Mouse (Mus musculus) layer of hippocampus, adult 18-20 months (tissue): ENCODE results near the gene Aco2. TPM values are rescaled to one million over a fixed set of nuclear protein-coding genes. Genes with fewer than 3 reads are reported as not detected.
A peak's percentile ranks its signal among the peaks of the same experiment; 100 is the strongest.
"Not testable (repeated sequence)": the region's sequence is repeated elsewhere in the genome, so short reads cannot be mapped to it uniquely, and the experiment has no call there.

Experiments used
- DNase-seq, 2 experiments: peaks; one replicate each; pipeline ENCODE4 v3.0.0; 2022; ENCODE audit warnings: low spot score in 2 of 2
- total RNA-seq, 2 experiments: library from RNA; stranded (reverse); gene quantifications; 2 replicates each; pipeline ENCODE4 v1.2.3; 2021

Gene Aco2
- total RNA-seq, 2 experiments from 2014 or later = 452 to 460 TPM

DNA sequence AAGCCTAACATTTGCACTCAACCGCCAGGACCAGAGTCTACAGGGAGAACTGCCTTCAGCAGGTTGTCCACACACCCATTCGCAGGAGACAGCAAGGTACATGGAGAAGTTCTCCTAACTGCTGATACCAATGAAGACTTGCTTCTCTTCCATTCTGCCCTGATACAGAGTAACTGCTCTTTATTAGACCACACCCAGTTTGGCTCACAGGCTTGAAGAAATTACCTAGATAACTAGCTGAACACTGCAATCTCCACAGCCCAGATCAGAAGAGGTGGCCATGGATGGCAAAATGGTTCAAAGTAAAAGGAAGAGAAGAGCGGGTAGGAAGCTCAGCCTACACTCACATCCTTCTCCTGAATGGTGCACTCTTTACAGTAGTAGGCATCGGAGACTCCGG is 2.1 kb upstream of the Aco2 start:
- DNase-seq = no peak

DNA sequence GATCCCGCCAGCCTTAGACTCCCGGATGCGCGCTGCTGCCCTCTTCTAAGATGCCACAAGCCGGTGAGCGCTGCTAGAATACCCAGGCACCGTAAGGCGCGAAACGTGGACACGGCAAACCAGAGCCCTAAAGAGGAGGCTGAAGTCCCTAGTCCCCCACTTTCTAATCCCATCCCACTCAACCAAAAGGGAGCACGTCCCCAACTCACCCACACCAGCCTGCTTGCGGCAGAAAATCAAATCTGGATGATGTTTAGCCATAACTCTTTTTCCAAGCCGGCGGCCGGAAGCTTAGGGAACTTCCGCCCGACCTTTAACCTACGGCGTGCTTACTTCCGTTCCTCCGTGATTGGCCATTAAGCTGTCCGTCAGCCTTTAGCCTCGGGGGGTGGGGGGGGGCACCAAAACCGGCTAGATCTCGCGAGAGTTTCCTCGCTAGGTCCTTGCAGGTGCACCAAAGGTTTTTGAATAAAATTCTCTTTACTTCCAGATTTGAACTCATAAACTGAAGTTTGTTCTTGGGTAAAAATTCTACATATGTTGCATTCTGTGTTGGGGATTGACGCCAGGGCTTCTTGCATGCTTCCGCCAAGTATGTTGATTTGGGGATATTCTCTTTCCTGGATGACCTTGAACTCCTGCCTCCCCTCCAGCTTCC is 376 bp upstream of the Aco2 start, which contains the start of gene Phf5a:
Gene Phf5a (minus strand): TSS at position 308 of the 658 bp plus-strand sequence.
- peak; percentile 70 to 91 for DNase-seq

DNA sequence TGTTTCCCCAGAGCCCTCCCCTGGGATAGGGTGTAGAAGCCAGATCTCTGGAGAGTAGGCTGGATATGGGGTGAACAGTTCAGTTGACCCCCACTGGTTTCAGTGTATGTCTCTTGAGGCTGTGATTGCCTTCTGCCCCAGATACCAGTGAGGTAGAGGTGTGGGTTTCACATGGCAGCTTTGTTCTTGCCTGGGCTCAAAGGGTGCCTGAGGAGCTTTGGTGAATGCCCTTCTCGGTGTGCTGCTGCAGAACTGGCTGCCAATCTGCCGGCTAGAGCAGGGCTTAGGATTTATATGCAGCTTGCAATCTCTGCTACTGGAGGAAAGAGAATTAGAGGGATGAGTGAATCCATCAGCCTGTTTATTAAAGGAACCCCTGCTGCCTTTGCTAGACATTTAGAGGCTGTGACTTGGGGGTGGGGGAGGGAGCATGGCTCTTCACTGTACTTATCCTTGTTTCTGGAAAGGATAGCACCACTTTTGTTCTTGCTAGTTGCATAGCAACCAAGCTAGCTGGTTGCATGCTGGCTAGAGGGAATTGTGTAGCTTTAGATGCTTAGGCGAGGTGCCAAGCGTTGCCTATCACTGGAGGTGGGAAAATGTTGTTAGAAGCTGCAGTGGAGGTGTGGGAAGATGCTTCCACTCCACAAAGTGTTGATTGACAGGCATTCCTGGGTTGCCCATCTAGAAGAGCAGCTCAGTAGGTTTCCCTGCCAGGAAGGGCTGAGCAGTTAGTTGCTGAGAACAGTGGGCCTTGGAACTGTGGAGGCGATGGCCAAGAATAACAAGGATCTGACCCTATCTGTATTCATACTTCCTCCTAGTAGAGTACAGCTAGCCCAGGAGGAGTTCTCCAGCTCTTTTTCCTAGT is 7.7 kb downstream of the Aco2 start:
- peak; percentile 79 to 89 for DNase-seq

DNA sequence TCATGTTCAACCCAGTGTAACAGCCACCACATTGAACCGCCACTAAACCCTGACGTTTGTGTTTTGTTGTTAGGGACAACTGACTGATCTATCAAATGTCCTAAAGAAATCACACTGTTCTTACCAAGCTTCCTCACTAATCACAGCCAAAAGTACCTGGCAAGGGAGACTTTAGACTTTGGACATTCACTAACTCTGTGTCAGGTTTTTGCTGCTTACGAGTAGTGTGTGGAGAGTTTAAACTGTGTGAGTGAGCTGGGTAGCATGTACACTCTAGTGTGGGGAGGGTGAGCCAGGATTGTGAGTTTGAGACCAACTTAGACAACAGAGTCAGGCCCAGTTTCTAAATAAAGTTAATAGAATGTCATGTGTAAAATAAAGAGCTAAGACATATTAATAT is 10.2 kb downstream of the Aco2 start:
- DNase-seq = no peak

DNA sequence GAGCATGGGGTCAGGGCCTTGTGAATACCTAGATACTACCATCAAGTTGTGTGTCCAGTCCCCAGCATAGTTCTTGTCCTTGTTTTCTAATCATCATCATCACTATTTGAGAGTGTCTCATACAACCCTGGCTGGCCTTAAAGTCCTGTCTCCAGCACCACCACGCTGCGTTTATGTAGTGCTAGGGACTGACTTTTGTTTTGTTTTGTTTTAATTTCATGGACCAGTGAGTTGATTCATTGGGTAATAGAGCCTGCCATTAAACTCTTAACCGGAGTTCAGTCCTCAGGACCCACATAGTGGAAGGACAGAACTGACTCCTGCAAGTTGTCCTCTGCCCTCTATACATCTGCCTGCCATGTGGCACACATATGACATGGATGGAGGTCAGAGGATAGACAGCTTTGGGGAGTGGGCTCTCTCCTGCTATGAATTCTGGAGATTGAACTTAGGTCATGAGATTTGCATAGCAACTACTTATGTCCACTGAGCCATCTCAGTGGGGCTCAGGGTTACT is 13.4 kb downstream of the Aco2 start:
- DNase-seq = no peak

DNA sequence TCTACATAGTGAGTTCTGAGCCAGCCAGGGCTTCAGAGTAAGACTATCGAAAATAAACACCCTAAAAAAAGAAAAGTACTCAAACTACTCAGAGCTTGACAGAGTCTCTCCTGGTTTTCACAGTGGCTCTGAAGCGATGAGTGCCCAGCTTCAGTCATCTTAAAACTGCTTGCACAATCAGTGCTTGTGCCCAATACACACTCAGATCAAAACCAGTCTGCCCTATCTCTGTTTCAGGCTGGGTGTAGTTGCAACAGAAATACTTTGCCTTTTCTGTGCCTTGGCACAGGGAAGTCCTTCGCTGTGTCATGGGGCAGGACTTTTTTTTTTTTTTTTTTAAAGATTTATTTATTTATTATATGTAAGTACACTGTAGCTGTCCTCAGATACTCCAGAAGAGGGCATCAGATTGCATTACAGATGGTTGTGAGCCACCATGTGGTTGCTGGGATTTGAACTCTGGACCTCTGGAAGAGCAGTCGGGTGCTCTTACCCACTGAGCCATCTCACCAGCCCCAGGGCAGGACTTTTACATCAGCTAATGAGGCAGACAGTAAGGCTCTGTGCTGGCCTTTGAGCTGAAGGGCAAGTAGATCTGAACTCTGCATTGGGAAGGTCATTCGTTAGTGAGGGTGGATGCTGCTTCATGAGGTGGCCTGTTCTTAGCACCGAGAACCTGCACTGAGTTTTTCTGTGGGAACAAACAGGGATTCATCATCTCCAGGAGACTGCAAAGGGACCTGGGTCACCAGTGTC is 14.9 kb downstream of the Aco2 start:
- DNase-seq = no peak

DNA sequence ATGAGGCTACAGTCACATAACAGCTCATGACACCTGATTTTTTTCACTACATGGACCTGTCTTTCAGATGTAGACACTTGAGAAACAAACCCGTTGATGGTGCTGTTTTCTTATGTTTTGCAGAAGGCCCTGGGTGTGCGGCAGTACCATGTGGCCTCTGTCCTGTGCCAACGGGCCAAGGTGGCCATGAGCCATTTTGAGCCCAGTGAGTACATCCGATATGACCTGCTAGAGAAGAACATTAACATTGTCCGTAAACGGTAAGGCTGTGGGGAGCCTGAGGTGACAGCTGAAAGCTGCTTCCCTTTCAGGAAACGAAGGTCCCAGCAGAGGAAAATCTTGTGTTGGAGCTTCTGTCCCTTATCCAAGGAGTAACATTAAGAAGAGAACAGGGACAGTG is 17.1 kb downstream of the Aco2 start:
- DNase-seq = no peak

DNA sequence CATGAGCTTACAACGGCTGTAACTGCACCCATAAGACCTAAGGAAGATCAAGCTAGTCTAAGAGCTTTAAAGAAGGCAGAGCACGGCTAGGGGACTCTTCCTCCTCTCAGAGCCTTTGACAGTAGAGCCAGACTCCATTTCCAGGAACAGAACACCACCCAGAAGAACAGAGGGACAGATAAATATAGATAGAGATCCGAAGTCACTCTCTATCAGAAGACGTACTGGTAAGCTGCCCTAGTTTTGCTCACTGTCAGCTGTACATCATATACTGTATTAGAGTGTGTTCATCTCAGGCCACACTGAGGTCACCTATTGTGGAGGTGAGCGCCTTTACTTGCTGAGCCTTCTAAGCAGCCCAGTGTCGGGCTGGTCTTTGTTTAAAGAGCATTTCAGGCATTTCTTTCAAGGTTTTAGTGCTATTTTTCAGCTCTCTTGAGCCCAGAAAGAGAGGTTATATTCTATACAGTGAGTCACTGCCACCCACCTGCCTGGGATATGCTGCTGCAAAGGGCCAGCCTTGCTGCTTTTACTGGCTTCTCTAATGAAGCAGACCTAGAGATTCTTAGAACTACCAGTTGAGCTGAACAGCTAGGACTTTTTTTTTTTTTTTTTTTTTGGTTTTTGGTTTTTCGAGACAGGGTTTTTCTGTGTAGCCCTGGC is 19.2 kb downstream of the Aco2 start:
- DNase-seq = no peak

DNA sequence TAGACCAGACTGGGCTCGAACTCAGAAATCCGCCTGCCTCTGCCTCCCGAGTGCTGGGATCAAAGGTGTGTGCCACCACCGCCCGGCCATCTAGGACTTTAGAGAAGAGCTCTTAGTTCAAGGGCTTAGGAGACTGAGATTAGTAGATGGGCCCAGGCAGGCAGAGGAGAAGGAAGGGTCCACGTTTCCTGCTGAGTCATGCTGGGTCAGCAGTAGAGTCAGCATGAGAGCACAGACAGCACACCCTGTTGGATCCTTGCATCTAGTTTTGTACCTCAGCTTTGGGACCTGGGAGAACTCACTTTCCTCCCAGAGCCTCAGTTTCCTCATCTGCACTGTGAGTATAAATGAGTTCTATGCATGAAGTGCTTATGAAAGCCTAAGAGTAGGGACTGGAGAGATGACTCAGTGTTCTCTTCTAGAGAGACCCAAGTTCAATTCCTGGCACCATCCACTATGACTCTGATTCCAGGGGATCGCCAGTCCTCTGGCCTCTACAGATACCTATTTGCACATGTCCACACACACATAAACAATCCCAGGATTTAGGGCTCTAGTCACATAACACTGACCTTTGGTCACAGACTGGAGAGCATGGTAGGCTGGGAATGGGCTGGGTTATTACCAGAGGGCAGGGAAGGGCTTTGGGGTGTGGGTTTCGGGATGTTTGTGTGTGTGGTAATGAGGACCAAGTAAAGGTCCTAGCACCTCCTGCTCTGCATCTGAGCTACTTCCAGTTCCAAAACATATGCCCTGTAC is 19.9 kb downstream of the Aco2 start:
- DNase-seq = no peak

DNA sequence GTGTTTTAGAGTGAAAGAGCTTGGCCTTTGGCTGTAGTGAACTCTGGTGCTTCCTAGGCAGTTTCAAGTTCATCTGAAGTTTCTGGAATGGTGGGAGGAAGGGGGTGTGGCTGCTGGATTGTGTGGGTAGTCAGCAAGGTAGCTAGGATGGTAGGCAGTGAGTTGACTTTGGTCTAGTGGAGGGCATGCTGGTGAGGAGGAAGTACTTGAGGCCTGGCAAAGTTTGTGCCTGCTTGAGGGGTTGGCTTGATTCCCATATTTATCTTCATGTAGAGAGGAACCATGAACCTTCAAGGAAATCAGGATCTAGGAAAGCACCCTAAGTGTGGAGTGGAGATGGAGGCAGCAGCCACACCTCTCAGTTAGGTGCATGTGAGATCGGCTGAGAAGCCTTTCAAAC is 21.9 kb downstream of the Aco2 start:
- DNase-seq = no peak

DNA sequence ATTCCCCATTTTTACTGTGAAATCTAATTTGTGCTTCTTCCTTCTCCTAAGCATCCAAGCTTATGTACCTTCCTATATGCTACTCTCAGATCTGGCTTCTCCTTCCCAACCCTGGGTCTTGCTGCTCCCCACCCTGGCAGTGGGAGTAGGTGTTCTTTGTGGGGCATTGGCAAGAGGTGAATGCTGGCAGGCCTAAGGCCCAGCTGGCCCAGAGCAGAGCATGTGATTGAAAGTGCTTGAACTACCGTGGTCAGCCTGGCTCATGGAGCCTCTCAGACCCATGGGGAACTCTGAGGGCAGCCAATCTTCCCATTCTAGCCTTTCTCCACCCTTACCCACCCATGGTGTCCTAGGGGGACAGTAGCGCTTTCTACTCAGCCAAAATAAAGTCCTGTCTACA is 24.3 kb downstream of the Aco2 start:
- DNase-seq = no peak

DNA sequence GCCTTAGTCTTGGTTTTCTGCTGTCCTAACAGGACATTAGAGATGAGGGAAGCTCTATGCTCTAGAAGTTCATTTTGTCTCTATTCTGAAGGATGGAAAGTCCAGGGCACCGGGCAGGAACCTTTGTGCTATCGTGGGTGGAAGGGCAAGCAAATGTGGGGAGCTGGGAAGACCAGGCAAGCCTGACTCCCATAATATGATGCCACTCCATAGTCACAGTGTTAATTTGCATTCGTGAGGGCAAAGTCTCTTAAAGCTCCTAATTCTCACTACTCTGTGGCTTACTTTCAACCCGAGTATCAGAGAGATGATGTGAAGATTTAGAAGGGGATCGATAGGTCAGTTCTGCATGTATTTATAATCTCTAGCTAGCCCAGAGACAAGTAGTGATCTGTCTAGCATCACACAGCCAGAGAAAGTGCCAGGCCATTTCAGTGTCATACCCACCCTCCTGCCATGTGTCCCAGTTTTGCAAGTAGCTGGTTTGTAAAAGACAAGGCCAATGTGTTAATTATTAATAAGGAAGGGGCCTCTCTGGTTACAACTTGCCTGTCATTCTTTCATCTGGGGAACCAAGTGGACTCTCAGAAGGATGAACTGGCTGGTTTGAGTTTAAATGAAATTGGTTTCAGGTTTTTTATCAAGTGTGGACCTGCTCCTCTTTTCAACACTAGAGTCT is 25.6 kb downstream of the Aco2 start:
- no peak for DNase-seq

DNA sequence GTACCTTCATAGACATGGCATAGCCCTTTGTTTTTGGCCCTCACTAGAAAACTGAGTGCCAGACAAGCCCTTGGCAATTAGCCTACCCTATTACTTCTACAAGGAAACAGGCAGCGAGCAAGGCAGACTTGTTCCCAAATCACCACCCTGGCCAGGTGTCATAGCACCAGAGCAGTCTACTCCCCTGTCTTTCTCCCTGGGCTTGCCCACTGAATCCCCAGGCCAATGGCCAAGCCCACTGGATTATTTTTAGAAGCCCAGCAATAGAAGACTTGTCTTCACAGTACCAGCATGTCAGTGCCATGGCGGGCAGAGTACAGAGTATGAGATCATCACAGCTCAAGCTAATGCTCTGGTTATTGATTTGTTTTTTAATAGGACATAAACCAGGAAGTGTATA is 26.6 kb downstream of the Aco2 start:
- no peak for DNase-seq

DNA sequence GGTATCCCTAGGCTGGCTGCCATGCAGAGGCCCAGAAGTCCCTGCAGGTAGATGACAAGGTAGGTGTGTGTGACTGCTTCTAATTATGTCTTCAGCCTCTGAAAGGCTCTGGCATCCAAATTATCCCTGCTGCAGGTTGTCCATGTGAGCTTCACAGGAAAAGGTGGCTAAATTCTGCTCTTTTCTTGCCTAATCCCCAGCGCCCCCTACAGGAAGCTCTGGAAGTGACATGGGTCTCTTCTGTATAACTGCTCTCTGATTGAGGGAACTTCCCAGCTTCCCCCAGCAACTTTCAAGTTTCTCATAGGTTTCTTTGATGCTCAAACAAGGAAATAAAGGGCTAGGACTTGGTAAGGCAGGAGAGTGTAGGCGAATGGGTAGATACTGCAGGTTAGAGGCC is 32.8 kb downstream of the Aco2 start:
- DNase-seq = peak; percentile 56 to 83

DNA sequence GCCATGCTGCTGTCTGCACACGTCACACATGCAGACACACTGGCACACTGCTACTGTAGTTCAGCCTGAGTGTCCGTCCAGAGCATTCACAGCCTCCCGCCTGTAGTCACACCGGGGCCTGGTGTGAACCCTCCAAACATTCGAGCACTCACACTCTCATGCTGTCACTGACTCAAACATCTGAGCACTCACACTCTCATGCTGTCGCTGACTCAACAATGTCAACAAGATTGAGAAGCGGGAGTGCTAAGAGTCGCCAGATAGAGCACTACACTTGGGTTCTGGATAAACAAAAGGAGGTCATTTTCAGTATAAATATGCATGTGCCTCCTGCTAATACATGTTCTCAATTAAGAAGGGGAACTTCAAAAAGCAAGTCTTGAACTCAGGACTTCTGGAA is 35.8 kb downstream of the Aco2 start:
- DNase-seq = no peak

DNA sequence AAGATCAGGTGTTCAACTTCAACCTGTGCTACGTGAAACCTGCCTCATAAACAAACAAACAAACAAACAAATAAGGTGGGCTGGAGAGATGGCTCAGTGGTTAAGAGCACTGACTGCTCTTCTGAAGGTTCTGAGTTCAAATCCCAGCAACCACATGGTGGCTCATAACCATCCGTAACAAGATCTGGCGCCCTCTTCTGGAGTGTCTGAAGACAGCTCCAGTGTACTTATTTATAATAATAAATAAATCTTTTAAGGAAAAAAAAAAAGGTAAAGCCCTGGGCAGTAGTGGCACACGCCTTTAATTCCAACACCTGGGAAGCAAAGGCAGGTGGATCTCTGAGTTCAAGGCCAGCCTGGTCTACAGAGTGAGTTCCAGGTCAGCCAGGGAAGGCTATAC is 36.7 kb downstream of the Aco2 start:
- DNase-seq = not testable (repeated sequence)

DNA sequence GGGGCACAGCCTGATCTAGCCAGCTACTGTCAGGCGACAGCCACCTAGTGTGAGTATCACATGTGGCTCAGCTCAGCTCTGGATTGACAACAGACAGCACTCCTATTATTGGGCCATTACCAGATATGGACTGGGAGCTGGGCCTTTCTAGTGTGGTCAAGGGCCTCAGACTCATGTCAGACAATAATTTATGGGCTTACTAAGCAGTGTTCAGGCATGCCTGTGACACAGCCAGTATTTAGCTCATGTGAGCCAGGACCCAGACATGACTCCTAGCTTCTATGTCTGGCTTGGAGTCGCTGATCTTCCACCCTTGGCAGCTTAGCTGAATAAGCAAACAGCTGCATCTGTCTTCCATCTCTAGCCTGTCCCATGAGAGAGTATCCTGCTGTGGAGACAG is 40.4 kb downstream of the Aco2 start:
- DNase-seq = no peak

DNA sequence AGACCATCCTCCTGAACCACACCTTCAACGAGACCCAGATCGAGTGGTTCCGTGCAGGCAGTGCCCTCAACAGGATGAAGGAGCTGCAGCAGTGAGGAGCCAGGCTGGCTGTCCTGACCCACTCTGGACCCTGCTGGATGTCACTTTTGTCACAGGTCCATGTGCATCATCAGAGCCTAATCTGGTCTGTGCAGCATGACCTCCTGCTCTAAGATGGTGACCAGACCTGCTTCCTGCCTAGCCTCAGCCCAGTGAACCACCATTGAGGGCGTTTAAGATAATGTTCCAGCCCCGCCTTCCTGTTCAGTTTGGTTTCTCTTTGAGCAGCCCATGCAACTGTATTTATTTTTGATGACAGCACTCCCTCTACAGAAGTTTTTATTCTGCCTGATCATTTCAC is 42.6 kb downstream of the Aco2 start:
- DNase-seq = no peak

DNA sequence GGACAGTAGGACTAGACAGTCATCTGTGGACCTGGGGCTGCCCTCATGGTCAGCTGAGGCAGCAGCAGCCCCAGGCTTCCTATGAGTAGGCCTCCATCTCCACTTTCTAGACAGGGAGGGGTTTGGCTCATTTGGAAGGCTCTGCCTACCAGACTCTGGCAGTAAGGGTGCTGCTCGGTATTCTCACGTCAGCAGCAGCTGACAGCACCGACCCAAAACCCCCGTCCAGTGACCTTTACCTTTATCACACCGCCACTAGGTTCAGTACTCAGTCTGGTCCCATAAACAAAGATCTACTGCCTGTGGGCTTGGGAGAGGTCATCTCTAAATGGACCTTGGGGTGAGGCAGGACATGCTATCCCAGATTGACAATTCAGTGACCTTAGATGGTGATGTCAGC is 43.6 kb downstream of the Aco2 start:
- DNase-seq = no peak

DNA sequence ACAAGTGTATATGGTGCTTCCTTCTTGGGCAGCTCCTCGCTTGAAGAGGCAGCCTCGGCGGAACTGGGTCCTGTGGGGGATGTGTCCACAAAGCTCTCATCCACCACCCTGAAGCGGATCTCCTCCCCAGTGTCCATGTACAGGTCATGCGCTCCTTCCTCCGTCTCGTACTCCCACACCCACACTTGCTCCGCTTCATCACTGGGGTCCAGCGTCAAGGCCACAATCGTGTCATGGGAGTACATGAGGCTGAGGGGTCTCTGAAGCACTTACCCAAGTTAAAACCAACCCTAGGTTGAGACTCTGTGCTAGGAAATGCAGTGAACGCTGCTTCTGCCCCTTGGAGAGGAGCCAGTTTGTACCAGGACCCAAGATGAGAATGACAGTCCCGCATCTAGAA is 45.1 kb downstream of the Aco2 start:
- no peak for DNase-seq
